Mouse (Mus musculus) embryonic facial prominence, embryonic 14.5 days (tissue): Measurements from ENCODE around the gene Slc6a4. TPM values are rescaled to one million over a fixed set of nuclear protein-coding genes. Genes with fewer than 3 reads are reported as not detected.

Experiments used
- ATAC-seq: fragments of 200-750 bp; cut with Nextera tagmentation; 2 replicates; pipeline ENCODE4 v1.8.0; 2017; ENCODE audit warnings: low read depth, moderate number of reproducible peaks, moderate TSS enrichment
- DNase-seq: peaks from one replicate; pipeline ENCODE4 v3.0.0-alpha.2; 2015; ENCODE audit warnings: low spot score
- H3K27ac ChIP-seq: fragments of 300-500 bp; sonication (generic); replicated peaks from 2 replicates; pipeline ENCODE4 v1.5.1; 2014; ENCODE audit warnings: low read depth, mild to moderate bottlenecking, low read length, moderate library complexity
- H3K27me3 ChIP-seq: fragments of 300-500 bp; sonication (generic); replicated peaks from 2 replicates; pipeline ENCODE4 v1.6.1; 2014; ENCODE audit warnings: low read length; ENCODE audit not compliant: control insufficient read depth, insufficient read depth
- H3K36me3 ChIP-seq: fragments of 300-500 bp; sonication (generic); 2 replicates; pipeline ENCODE4 v1.6.1; 2014; ENCODE audit warnings: low read length, mixed read lengths; ENCODE audit not compliant: control insufficient read depth, insufficient read depth
- H3K4me1 ChIP-seq: fragments of 300-500 bp; sonication (generic); 2 replicates; pipeline ENCODE4 v1.6.1; 2014; ENCODE audit warnings: antibody characterized with exemption, low read length; ENCODE audit not compliant: control insufficient read depth, insufficient read depth
- H3K4me2 ChIP-seq: fragments of 300-500 bp; sonication (generic); 2 replicates; pipeline ENCODE4 v1.6.1; 2014; ENCODE audit warnings: low read depth, mild to moderate bottlenecking, low read length, moderate library complexity, mixed read lengths
- H3K4me3 ChIP-seq: fragments of 300-500 bp; sonication (generic); 2 replicates; pipeline ENCODE4 v1.5.1; 2014; ENCODE audit warnings: low read depth, mild to moderate bottlenecking, low read length
- H3K9ac ChIP-seq: fragments of 300-500 bp; sonication (generic); 2 replicates; pipeline ENCODE4 v1.6.1; 2014; ENCODE audit warnings: low read depth, mild to moderate bottlenecking, low read length, moderate library complexity, mixed read lengths
- H3K9me3 ChIP-seq: fragments of 300-500 bp; sonication (generic); 2 replicates; pipeline ENCODE4 v1.6.1; 2016; ENCODE audit warnings: low read length; ENCODE audit not compliant: control insufficient read depth
- WGBS: fragments of 180-500 bp; shearing (Covaris S2); extraction: QIAGEN DNeasy Blood & Tissue Kit; methylation state at CpG from one replicate; pipeline ENCODE4 v1.1.7; 2014; 5-methylcytosine and 5-hydroxymethylcytosine counted together
- polyA plus RNA-seq: library from polyadenylated mRNA; unstranded; fragments of >200 nt; fragmentation: Nextera tagmentation; extraction: Ambion mirVana; gene quantifications from 2 replicates; pipeline ENCODE4 v1.2.1, GENCODE M21; 2014

Gene Slc6a4
- polyA plus RNA-seq, 1 experiment from 2014 or later, result 2.2 TPM

GRCm38 (mm10) chr11:76984173-76984572 is 14.2 kb upstream of the Slc6a4 start:
- DNase-seq, result no peak
- Histone ChIP-seq H3K36me3 (peaks cover 74% of the 10 kb centered on the region), H3K27ac (no peak overlapping the region), H3K9me3 (no peaks in the 10 kb centered on the region), H3K4me1 (no peaks in the 10 kb centered on the region), H3K4me2 (no peak overlapping the region), H3K4me3 (no peak overlapping the region), H3K9ac (no peak overlapping the region), H3K27me3 (no peaks in the 10 kb centered on the region)
- ATAC-seq, result no peak

DNA sequence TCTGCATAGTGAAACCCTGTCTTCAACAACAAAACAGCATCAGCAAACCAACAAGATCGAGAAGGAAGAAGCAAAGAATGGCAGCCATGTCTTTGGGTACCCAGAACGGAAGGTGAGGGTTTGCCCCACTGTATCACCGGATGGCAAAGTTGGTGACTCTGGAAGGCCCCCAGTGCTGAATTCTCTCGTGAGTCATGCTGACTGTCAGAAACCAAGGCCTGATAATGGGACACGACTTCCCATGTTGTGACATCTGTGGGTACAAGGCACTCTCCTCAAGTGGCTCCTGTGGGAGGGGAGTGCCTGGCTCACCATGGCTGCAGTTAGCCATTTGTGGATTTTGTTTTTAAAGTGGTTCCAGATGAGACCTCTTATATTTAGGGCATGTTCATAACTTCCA is 7.6 kb upstream of the Slc6a4 start:
- WGBS, result 59% methylated on average over 5 of the region's 5 CpGs
- no peak for ATAC-seq
- Histone ChIP-seq H3K27me3 (peaks cover 5% of the 10 kb centered on the region; the same call in 1 of the 2 replicates), H3K4me3 (no peak overlapping the region), H3K4me1 (no peaks in the 10 kb centered on the region), H3K9me3 (no peaks in the 10 kb centered on the region), H3K4me2 (no peak overlapping the region), H3K27ac (no peak overlapping the region), H3K9ac (no peak overlapping the region), H3K36me3 (peaks cover 27% of the 10 kb centered on the region)
- no peak for DNase-seq

DNA sequence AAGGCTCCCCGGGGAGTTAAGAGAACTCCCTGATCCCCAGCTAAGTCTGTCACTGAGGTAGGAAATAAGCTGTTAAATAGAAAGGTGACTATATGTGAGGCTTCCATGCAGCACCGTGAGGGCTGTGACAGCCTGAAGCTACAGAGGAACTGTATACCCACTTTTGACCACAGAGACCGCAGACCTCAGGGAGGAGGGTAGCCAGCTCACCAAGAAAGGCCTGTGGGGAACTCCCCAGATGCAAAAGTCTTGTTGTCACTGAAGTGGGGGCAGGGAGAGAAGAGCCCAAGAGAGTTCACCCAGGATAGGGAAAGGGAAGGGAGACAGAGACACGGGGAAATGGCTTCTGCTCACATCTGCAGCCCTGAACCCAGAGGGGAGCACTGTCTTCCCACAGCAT is 5.5 kb upstream of the Slc6a4 start:
- ATAC-seq, result no peak
- Histone ChIP-seq H3K27me3 (peaks cover 25% of the 10 kb centered on the region), H3K9ac (no peak overlapping the region), H3K4me1 (0 out of 2 replicates have a peak, but pooled peaks cover 1% of the 10 kb centered on the region), H3K9me3 (no peaks in the 10 kb centered on the region), H3K4me2 (no peak overlapping the region), H3K4me3 (no peak overlapping the region), H3K36me3 (peaks cover 7% of the 10 kb centered on the region; the same call in 1 of the 2 replicates), H3K27ac (no peak overlapping the region)
- DNase-seq, result no peak
- 31% methylated on average over 4 of the region's 4 CpGs for WGBS

DNA sequence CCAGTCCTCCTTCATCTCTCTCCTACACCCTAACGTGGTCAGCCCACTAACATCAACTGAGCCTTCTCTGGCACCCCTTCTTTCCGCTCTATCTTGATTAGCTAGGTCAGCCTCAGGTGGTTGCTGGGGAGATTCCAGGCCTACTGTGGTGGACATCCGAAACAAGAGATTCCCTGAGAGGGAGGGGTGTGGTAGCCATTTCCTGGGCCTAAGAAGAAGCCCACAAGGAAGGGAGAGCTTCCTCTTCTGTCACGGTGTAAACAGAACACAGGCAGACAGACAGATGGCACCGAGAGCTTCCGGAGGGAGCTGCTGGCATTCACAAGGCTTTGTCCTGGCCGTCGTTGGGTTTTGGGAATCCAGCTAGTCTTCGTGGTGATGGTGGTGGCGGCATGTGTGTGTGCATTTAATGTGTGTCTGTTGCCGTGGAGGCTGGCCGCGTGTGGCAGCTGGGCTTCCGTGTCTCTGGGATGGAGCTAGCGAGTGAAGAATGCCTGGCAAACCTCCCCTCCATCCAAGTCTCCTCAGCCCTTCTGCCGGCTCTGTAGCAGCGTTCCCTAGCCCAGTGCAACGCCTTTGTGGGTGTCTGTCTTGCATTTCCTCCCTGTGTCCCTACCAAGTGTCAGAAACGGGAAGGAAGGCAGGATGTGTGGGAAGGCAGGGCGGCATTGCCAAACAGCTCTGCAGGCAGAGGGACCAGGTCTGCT is 2.3 kb upstream of the Slc6a4 start:
- Histone ChIP-seq H3K27me3 (peaks cover 49% of the 10 kb centered on the region), H3K27ac (no peak overlapping the region), H3K4me3 (no peak overlapping the region), H3K4me2 (no peak overlapping the region), H3K36me3 (no peaks in the 10 kb centered on the region), H3K9ac (0 out of 2 replicates have a peak overlapping the region, but pooled peaks have one; percentile 30), H3K4me1 (peaks cover 10% of the 10 kb centered on the region; the same call in 1 of the 2 replicates), H3K9me3 (no peaks in the 10 kb centered on the region)
- no peak for ATAC-seq
- no peak for DNase-seq
- WGBS, result 47% methylated on average over 20 of the region's 20 CpGs

- peaks cover 49% of the 10 kb centered on the region for H3K27me3 ChIP-seq
- no peak overlapping the region for H3K9ac ChIP-seq
- H3K4me2 ChIP-seq, result peak overlapping the region; percentile 93
- no peaks in the 10 kb centered on the region for H3K36me3 ChIP-seq
- peak overlapping the region; percentile 41 for H3K4me3 ChIP-seq
- H3K27ac ChIP-seq, result no peak overlapping the region
- WGBS, result 1% methylated on average over 18 of the region's 21 CpGs
- H3K4me1 ChIP-seq, result peaks cover 10% of the 10 kb centered on the region; the same call in 1 of the 2 replicates
- H3K9me3 ChIP-seq, result no peaks in the 10 kb centered on the region
- ATAC-seq (peak; percentile 64), DNase-seq (peak; percentile 74)
Measured at GRCm38 (mm10) chr11:76997305-76997704, 1.1 kb upstream of the Slc6a4 start.

DNA sequence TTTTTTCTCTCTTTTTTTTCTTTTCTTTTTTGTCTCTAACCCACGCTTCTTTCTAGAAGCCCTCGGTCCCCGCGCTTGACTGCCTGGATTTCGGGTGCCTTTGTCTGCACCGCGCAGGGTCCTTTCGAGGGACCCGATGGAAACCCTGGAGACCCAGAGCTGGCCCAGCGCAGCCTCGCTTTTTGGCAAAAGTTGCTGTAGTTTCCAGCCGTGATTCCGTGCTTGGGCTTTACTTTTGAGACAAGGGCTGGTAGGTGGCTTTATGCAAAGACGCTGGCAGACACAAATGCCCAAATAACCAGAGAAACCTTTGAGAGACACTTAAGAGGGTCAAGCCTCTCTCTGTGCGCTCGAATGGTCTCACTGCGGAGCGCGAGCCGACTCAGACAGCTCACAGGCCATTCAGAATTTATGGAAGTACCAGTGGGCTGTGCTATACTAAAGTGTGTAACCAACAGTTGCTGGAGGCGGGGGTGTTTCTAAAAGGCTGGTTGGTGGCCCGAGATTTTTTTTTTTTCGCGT is 363 bp downstream of the Slc6a4 start:
- no peak for DNase-seq
- Histone ChIP-seq H3K4me1 (peaks cover 10% of the 10 kb centered on the region; the same call in 1 of the 2 replicates), H3K4me2 (peak overlapping the region; percentile 93), H3K27ac (no peak overlapping the region), H3K36me3 (no peaks in the 10 kb centered on the region), H3K27me3 (peaks cover 49% of the 10 kb centered on the region), H3K4me3 (peak overlapping the region; percentile 41), H3K9me3 (no peaks in the 10 kb centered on the region), H3K9ac (peak overlapping the region; percentile 55)
- 14% methylated on average over 24 of the region's 24 CpGs for WGBS
- ATAC-seq, result no peak

- H3K9ac ChIP-seq, result no peak overlapping the region
- peaks cover 10% of the 10 kb centered on the region; the same call in 1 of the 2 replicates for H3K4me1 ChIP-seq
- H3K4me2 ChIP-seq, result no peak overlapping the region
- H3K4me3 ChIP-seq, result no peak overlapping the region
- 50% methylated on average over 5 of the region's 5 CpGs for WGBS
- ATAC-seq (no peak), DNase-seq (no peak)
- no peaks in the 10 kb centered on the region for H3K9me3 ChIP-seq
- H3K27ac ChIP-seq, result no peak overlapping the region
- no peaks in the 10 kb centered on the region for H3K36me3 ChIP-seq
- peaks cover 44% of the 10 kb centered on the region for H3K27me3 ChIP-seq
Measured at GRCm38 (mm10) chr11:77000741-77001140, 2.3 kb downstream of the Slc6a4 start.

DNA sequence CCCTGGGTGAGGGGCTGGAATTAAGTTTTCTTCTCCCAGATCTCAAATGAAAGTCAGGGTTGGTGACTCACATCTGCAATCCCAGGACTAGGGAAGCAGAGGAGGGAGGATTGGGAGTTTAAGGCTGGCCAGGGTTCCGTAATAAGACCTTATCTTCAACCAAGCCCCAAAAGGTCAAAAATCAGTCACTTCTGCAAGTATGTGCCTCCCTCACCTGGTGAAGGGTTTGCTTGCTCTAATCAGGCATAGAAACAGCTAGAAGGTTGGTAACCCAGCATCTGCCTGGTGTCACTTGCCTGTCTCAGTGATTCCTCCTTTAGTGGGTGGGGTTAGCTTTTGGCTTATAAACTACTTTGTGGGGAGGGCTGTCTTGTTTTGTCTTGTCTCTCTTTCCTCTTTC is 4.0 kb downstream of the Slc6a4 start:
- Histone ChIP-seq H3K4me2 (no peak overlapping the region), H3K27ac (no peak overlapping the region), H3K4me3 (no peak overlapping the region), H3K27me3 (peaks cover 29% of the 10 kb centered on the region), H3K4me1 (peaks cover 16% of the 10 kb centered on the region), H3K9ac (no peak overlapping the region), H3K9me3 (no peaks in the 10 kb centered on the region), H3K36me3 (no peaks in the 10 kb centered on the region)
- ATAC-seq (no peak), DNase-seq (no peak)
- WGBS, result 54% methylated on average over 1 of the region's 1 CpGs

DNA sequence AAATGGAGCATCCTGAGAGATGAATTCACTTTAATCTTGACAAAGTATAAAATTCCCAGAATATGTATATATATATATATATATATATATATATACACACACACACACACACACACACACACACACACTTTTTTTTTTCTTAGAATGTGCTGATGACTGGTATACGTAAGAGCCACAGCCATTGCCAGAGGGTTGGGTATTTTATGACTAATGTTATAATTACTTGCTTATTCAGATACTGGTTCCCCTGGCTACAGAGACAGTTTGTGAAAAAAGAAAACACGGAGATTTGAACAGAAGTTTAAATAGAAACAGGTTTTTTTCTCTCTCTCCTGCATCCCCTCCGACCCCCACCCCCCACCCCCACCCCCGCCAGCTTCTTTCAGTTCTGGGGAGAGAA is 7.5 kb downstream of the Slc6a4 start:
- no peaks in the 10 kb centered on the region for H3K9me3 ChIP-seq
- ATAC-seq, result no peak
- no peak overlapping the region for H3K27ac ChIP-seq
- no peaks in the 10 kb centered on the region for H3K36me3 ChIP-seq
- no peaks in the 10 kb centered on the region for H3K27me3 ChIP-seq
- H3K4me1 ChIP-seq, result peaks cover 5% of the 10 kb centered on the region; the same call in 1 of the 2 replicates
- no peak overlapping the region for H3K4me2 ChIP-seq
- 30% methylated on average over 4 of the region's 4 CpGs for WGBS
- H3K9ac ChIP-seq, result no peak overlapping the region
- DNase-seq, result no peak
- no peak overlapping the region for H3K4me3 ChIP-seq
